7 mouse cellular contexts compared by ENCODE assay signal in genomic region chr11:60306834-60307233, GRCm38 (mm10). TPM values are rescaled to one million over a fixed set of nuclear protein-coding genes. Genes with fewer than 3 reads are reported as not detected.
A peak's percentile ranks its signal among the peaks of the same experiment; 100 is the strongest.
DNase-seq lines count a peak whose midpoint lies in the region; ATAC-seq and TF ChIP-seq lines count a peak whose summit lies in the region.

No protein-coding gene starts in this region.

- no peaks in the 10 kb centered on the region for H3K27me3 ChIP-seq in MEL (ENCODE audit: control insufficient read depth in 1 of 2, insufficient read depth in 2 of 2, low read length in 2 of 2)
- no peaks in the 10 kb centered on the region for H3K27me3 ChIP-seq in neural tube, embryonic 13.5 days

- peak; percentile 64 to 77 (median 72) for TF ChIP-seq CTCF in MEL (IDR thresholded peaks at IDR 0.05 in 2 of 3, conservative IDR thresholded peaks at IDR 0.05 in 1 of 3; ENCODE audit: control insufficient read depth in 1 of 3, insufficient read depth in 1 of 3, low read depth in 2 of 3, low read length in 3 of 3, poor library complexity in 1 of 3, severe bottlenecking in 1 of 3)

- no peak overlapping the region for H3K27ac ChIP-seq in MEL (ENCODE audit: control insufficient read depth, low read depth, low read length)
- H3K27ac ChIP-seq in neural tube, embryonic 13.5 days (replicated peaks), result peak overlapping the region; percentile 19; the same call in 1 of the 2 replicates

- peak; percentile 65 for TF ChIP-seq RAD21 in MEL (IDR thresholded peaks at IDR 0.05; ENCODE audit: low read depth, low read length)

- H3K9me3 ChIP-seq in MEL (replicated peaks; ENCODE audit: insufficient read depth, low read length), result no peaks in the 10 kb centered on the region
- H3K9me3 ChIP-seq in neural tube, embryonic 13.5 days, result no peaks in the 10 kb centered on the region

- ATAC-seq in neural tube, embryonic 13.5 days (ENCODE audit: low read depth), result no peak

- H3K36me3 ChIP-seq in MEL (ENCODE audit: control insufficient read depth in 1 of 2, insufficient read depth in 2 of 2, low read length in 2 of 2), result no peaks in the 10 kb centered on the region
- no peaks in the 10 kb centered on the region for H3K36me3 ChIP-seq in neural tube, embryonic 13.5 days

- H3K4me2 ChIP-seq in neural tube, embryonic 13.5 days, result no peak overlapping the region

- peak; percentile 55 for DNase-seq in kidney, adult 18-20 months
- no peak for DNase-seq in kidney, adult 11 months
- DNase-seq in MEL (ENCODE audit: low read depth, low spot score), result peak; percentile 77
- peak; percentile 55 for DNase-seq in c-Kit-positive CD71-positive TER-119-positive erythroid progenitor cells, embryonic 14.5 days (ENCODE audit: low spot score)
- peak; percentile 66 to 80 for DNase-seq in kidney, postnatal 25 days
- no peak for DNase-seq in frontal cortex, postnatal 36 days (ENCODE audit: low spot score in 2 of 2)

- TF ChIP-seq POLR2A in MEL (IDR thresholded peaks at IDR 0.05; ENCODE audit: control insufficient read depth in 1 of 2, insufficient read depth in 1 of 2, low read depth in 1 of 2, low read length in 2 of 2, poor library complexity in 1 of 2), result no peak

- no peak overlapping the region for H3K9ac ChIP-seq in MEL (ENCODE audit: control insufficient read depth, low read depth, low read length, poor library complexity, severe bottlenecking)
- no peak overlapping the region for H3K9ac ChIP-seq in neural tube, embryonic 13.5 days

- 62% methylated on average over 4 of the region's 4 CpGs for WGBS in neural tube, embryonic 13.5 days

- TF ChIP-seq EP300 in MEL (IDR thresholded peaks at IDR 0.05; ENCODE audit: low read depth in 1 of 2, low read length in 2 of 2), result no peak

- H3K4me3 ChIP-seq in MEL (ENCODE audit: control insufficient read depth in 1 of 2, insufficient read depth in 1 of 2, low read depth in 2 of 2, low read length in 2 of 2), result no peak overlapping the region
- H3K4me3 ChIP-seq in neural tube, embryonic 13.5 days, result no peak overlapping the region

- H3K79me2 ChIP-seq in MEL (ENCODE audit: control insufficient read depth, insufficient read depth, low read length, poor library complexity), result no peaks in the 10 kb centered on the region

- peaks cover 0 to 3% of the 10 kb centered on the region in 2 experiments; a peak in 1 of 4 replicates for H3K4me1 ChIP-seq in MEL (ENCODE audit: control insufficient read depth in 1 of 2, insufficient read depth in 2 of 2, low read length in 2 of 2)
- peaks cover 64% of the 10 kb centered on the region for H3K4me1 ChIP-seq in neural tube, embryonic 13.5 days (replicated peaks)

TF ChIP-seq in MEL, 35 proteins besides CTCF, POLR2A, EP300 and RAD21:
- no peak for TF ChIP-seq ZNF384 (IDR thresholded peaks at IDR 0.05; ENCODE audit: low read depth, low read length)
- no peak for TF ChIP-seq RCOR1 (IDR thresholded peaks at IDR 0.05; ENCODE audit: low read depth, low read length)
- no peak for TF ChIP-seq MAZ (IDR thresholded peaks at IDR 0.05; ENCODE audit: low read depth, low read length)
- no peak for TF ChIP-seq CHD2 (IDR thresholded peaks at IDR 0.05; ENCODE audit: low read length)
- TF ChIP-seq GABPA (IDR thresholded peaks at IDR 0.05; ENCODE audit: low read depth, low read length), result no peak
- TF ChIP-seq BHLHE40 (IDR thresholded peaks at IDR 0.05; ENCODE audit: borderline replicate concordance, low read depth, low read length), result peak; percentile 23; the same call in 1 of the 2 replicates
- TF ChIP-seq MEF2A (IDR thresholded peaks at IDR 0.05; ENCODE audit: extremely low read depth, insufficient replicate concordance, low read depth, low read length, poor library complexity, severe bottlenecking), result no peak
- peak; percentile 67 for TF ChIP-seq SMC3 (IDR thresholded peaks at IDR 0.05; ENCODE audit: low read depth, low read length)
- TF ChIP-seq NRF1 (IDR thresholded peaks at IDR 0.05; ENCODE audit: insufficient read depth, low read depth, low read length, poor library complexity, severe bottlenecking), result no peak
- TF ChIP-seq TAL1 (IDR thresholded peaks at IDR 0.05; ENCODE audit: low read length), result no peak
- TF ChIP-seq ZC3H11A (IDR thresholded peaks at IDR 0.05; ENCODE audit: low read depth, low read length), result peak; percentile 46; the same call in 1 of the 2 replicates

RNA-seq across cellular contexts. Expression of gene Tom1l2, which starts 45.9 kb away (rescaled TPM):
- total RNA-seq in MEL (2012; rRNA removed), result 6.6 and 6.8 TPM in 2 replicates
- 10 to 100 TPM in 1 of 2 experiments, not detected in 1; 12.2 TPM for polyA plus RNA-seq in MEL (2012; ENCODE audit: insufficient read depth in 1 of 2, insufficient read length in 2 of 2, low read depth in 1 of 2, low replicate concordance in 2 of 2, missing spikeins in 1 of 2)
- polyA plus RNA-seq in neural tube, embryonic 13.5 days (2015; fragmentation: Nextera tagmentation; extraction: Ambion mirVana), result 52.8 and 61.4 TPM in 2 replicates

RNA-seq across cellular contexts. Expression of gene Drc3, which starts 46.3 kb away (rescaled TPM):
- total RNA-seq in MEL (2012; rRNA removed), result 0.69 and 0.75 TPM in 2 replicates
- under 1 TPM in 1 of 2 experiments, not detected in 1; 0.91 TPM for polyA plus RNA-seq in MEL (2012; ENCODE audit: insufficient read depth in 1 of 2, insufficient read length in 2 of 2, low read depth in 1 of 2, low replicate concordance in 2 of 2, missing spikeins in 1 of 2)
- polyA plus RNA-seq in neural tube, embryonic 13.5 days (2015; fragmentation: Nextera tagmentation; extraction: Ambion mirVana), result 3.8 TPM in 2 replicates

Comparison
In these comparisons a context has a peak if more than half of its experiments do, and no peak if none do; other contexts are left out.
1. DNase-seq: peak in kidney, adult 18-20 months (single experiment), MEL (single experiment), c-Kit-positive CD71-positive TER-119-positive erythroid progenitor cells, embryonic 14.5 days (single experiment) and kidney, postnatal 25 days (2 of 2); none in kidney, adult 11 months (single experiment) and frontal cortex, postnatal 36 days (0 of 2).